Mouse (Mus musculus) gastrocnemius, postnatal 25 days (tissue): ENCODE results near the gene Klhdc2. TPM values are rescaled to one million over a fixed set of nuclear protein-coding genes. Genes with fewer than 3 reads are reported as not detected.

Experiments used
- DNase-seq: peaks from one replicate; pipeline ENCODE4 v3.0.0; 2022
- total RNA-seq, 2 experiments: library from RNA; stranded (reverse); gene quantifications; 1 replicate in 1 of 2; 2 replicates in 1 of 2; pipeline ENCODE4 v1.2.3; 2021

The Klhdc2 gene
- total RNA-seq, 2 experiments from 2014 or later = 90.5 to 104 TPM

GRCm38 (mm10) chr12:69300391-69300790 is 3.9 kb downstream of the Klhdc2 start:
- DNase-seq = no peak

GRCm38 (mm10) chr12:69302171-69302570 is 5.7 kb downstream of the Klhdc2 start:
- DNase-seq = no peak

- no peak for DNase-seq
Observed at GRCm38 (mm10) chr12:69304051-69304450, 7.6 kb downstream of the Klhdc2 start.

DNA sequence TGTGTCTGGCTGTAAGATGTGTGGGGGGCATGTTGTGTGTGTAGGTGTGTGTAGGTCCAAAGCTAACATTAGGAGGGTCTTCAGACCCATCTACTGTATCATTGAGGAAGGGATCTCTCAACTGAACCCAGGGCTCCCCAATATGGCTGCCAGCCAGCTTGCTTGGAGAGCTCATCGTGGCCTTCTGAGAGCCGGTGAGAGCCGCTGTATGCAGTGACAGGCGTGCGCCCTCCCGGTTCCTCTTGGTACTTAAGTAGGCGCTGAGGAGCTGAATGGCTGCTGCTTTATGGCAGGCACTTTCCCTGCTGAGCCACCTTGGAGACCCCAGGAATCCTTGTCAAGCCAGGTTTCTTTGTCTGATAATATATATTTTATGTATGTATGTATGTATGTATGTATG is 9.9 kb downstream of the Klhdc2 start:
- DNase-seq = no peak

DNA sequence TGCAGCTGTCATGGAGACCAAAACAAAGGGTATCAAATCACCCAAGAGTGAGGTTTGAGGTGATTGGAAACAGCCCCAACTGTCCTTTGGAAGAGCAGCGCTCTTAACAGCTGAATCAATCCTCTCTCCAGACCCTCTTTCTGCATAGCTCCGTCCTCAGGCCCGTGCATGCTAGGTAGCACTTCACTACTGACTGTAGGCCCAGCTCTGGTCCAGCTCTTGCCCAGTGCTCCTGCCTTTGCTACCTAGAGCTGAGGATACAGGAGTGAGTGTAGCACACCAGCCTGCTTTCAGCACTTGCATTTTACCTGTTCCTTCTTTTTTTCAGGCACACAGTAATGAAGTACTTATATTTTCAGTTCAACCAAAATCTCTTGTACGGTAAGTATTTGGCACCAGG is 13.2 kb downstream of the Klhdc2 start:
- DNase-seq = no peak

GRCm38 (mm10) chr12:69318431-69318830 is 21.9 kb downstream of the Klhdc2 start:
- no peak for DNase-seq

DNA sequence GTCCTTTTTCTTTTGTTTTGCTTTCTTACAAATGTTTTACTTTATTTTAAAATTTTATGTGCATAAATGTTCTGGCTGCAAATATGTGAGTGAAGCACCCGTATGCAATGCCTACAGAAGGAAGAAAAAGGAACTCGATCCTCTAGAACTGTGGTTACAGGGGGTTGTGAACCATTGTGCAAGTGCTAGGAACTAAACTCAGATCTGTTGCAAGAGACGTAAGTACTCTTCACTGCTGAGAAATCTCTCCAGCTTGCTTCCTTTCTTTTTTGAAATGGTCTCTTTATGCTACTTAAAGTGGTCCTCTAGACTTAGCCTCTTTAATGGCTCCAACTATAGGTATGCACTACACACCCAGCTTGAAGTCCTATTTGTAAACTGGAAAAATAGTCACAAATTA is 34.7 kb downstream of the Klhdc2 start:
- DNase-seq = no peak

GRCm38 (mm10) chr12:69332147-69332546 is 35.7 kb downstream of the Klhdc2 start:
- DNase-seq = no peak

- no peak for DNase-seq
Observed at GRCm38 (mm10) chr12:69333547-69333946, 37.1 kb downstream of the Klhdc2 start.

- no peak for DNase-seq
Observed at GRCm38 (mm10) chr12:69349928-69350327, 53.4 kb downstream of the Klhdc2 start.

- no peak for DNase-seq
Observed at GRCm38 (mm10) chr12:69351685-69352084, 55.2 kb downstream of the Klhdc2 start.

- DNase-seq = peak; percentile 81
Observed at GRCm38 (mm10) chr12:69356546-69357299, 60.2 kb downstream of the Klhdc2 start, which contains the start of gene Nemf. Gene Nemf, minus strand, starts transcription at chr12:69357165.

DNA sequence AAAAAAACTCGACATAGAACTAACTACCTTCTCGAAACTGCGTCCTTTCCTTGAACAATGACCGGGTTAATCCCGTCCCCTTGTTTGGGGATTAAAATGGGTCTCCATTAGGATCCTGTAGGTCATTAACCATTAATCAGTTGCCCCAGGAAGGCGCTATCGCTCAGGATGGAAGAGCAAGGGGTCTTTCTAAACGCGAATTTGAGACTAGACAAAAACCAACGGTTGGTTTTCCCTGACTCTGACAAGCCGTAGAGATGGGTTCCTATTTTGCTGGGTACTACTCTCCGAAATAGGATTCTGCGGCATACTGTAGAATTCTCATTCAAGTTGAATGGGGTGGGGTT is 60.8 kb downstream of the Klhdc2 start:
- DNase-seq = no peak

Other genes starting within 250 kb of the Klhdc2 start
- gene Rps29, start 137.5 kb upstream of the Klhdc2 start, total RNA-seq = 100 to 1,000 TPM; 781 to 812 TPM
- not detected for gene Lrr1, start 127.9 kb upstream of the Klhdc2 start, total RNA-seq
- gene Rpl36al, start 112.6 kb upstream of the Klhdc2 start, total RNA-seq = 100 to 1,000 TPM; 280 to 315 TPM
- 1 to 10 TPM; 9.0 to 9.5 TPM for gene Mgat2, start 112.5 kb upstream of the Klhdc2 start, total RNA-seq
- 1 to 10 TPM; 1.7 to 1.8 TPM for gene Gm49383, start 99.6 kb upstream of the Klhdc2 start, total RNA-seq
- gene Dnaaf2, start 98.3 kb upstream of the Klhdc2 start, total RNA-seq = under 1 TPM; 0.56 to 0.62 TPM
- gene Gm49384, start 92.4 kb upstream of the Klhdc2 start, total RNA-seq = 1 to 10 TPM; 1.8 to 2.4 TPM
- under 1 TPM; 0.38 to 0.72 TPM for gene Pole2, start 68.5 kb upstream of the Klhdc2 start, total RNA-seq
- 10 to 100 TPM; 15.2 to 18.1 TPM for gene Klhdc1, start 55.5 kb upstream of the Klhdc2 start, total RNA-seq
- gene Nemf, start 60.5 kb downstream of the Klhdc2 start, total RNA-seq = 10 to 100 TPM; 17.1 to 20.8 TPM
- 10 to 100 TPM; 20.1 to 23.5 TPM for gene Arf6, start 75.5 kb downstream of the Klhdc2 start, total RNA-seq
- gene Gm9887, start 75.8 kb downstream of the Klhdc2 start, total RNA-seq = not detected